Mouse (Mus musculus) retina, adult 2 months (tissue): Measurements from ENCODE around the gene Car2.
A peak's percentile ranks its signal among the peaks of the same experiment; 100 is the strongest.

Experiments
- DNase-seq: peaks from one replicate; pipeline ENCODE4 v3.0.0-alpha.2; 2012; ENCODE audit warnings: low read depth, low spot score

The Car2 gene

GRCm38 (mm10) chr3:14886102-14887098, at the start of gene Car2:
Gene Car2 (plus strand): TSS chr3:14886273.
- peak; percentile 60 for DNase-seq

- no peak for DNase-seq
Observed at GRCm38 (mm10) chr3:14838936-14839335, 47.1 kb upstream of the Car2 start.

- DNase-seq, result no peak
Observed at GRCm38 (mm10) chr3:14839466-14840118, 46.5 kb upstream of the Car2 start.

GRCm38 (mm10) chr3:14848587-14849254, 37.4 kb upstream of the Car2 start:
- DNase-seq, result no peak

- no peak for DNase-seq
Observed at GRCm38 (mm10) chr3:14853966-14854365, 32.1 kb upstream of the Car2 start.

- no peak for DNase-seq
Observed at GRCm38 (mm10) chr3:14854446-14854845, 31.6 kb upstream of the Car2 start.

- DNase-seq, result no peak
Observed at GRCm38 (mm10) chr3:14857874-14858273, 28.2 kb upstream of the Car2 start.

- DNase-seq, result no peak
Observed at GRCm38 (mm10) chr3:14860291-14860690, 25.8 kb upstream of the Car2 start.

- no peak for DNase-seq
Observed at GRCm38 (mm10) chr3:14861165-14861564, 24.9 kb upstream of the Car2 start.

- DNase-seq, result no peak
Observed at GRCm38 (mm10) chr3:14861787-14862186, 24.3 kb upstream of the Car2 start.

- DNase-seq, result no peak
Observed at GRCm38 (mm10) chr3:14862654-14863021, 23.4 kb upstream of the Car2 start.

- no peak for DNase-seq
Observed at GRCm38 (mm10) chr3:14863022-14863711, 22.9 kb upstream of the Car2 start, which contains the start of gene Car3. Gene Car3 (plus strand): TSS chr3:14863512.

GRCm38 (mm10) chr3:14863922-14864321, 22.2 kb upstream of the Car2 start:
- no peak for DNase-seq

GRCm38 (mm10) chr3:14865941-14866340, 20.1 kb upstream of the Car2 start:
- DNase-seq, result no peak

GRCm38 (mm10) chr3:14869779-14870178, 16.3 kb upstream of the Car2 start:
- no peak for DNase-seq

- no peak for DNase-seq
Observed at GRCm38 (mm10) chr3:14870528-14870927, 15.5 kb upstream of the Car2 start.

- no peak for DNase-seq
Observed at GRCm38 (mm10) chr3:14871386-14871785, 14.7 kb upstream of the Car2 start.

GRCm38 (mm10) chr3:14874402-14875040, 11.6 kb upstream of the Car2 start:
- peak; percentile 71 for DNase-seq

- DNase-seq, result no peak
Observed at GRCm38 (mm10) chr3:14876325-14876918, 9.7 kb upstream of the Car2 start.

GRCm38 (mm10) chr3:14877251-14877909, 8.7 kb upstream of the Car2 start:
- no peak for DNase-seq
